Mouse (Mus musculus): ENCODE measurements around the gene Tnfaip8l1. TPM values are rescaled to one million over a fixed set of nuclear protein-coding genes. Genes with fewer than 3 reads are reported as not detected.

Gene Tnfaip8l1
- total RNA-seq, 2 experiments from 2014 or later = 7.0 to 7.2 TPM

DNA sequence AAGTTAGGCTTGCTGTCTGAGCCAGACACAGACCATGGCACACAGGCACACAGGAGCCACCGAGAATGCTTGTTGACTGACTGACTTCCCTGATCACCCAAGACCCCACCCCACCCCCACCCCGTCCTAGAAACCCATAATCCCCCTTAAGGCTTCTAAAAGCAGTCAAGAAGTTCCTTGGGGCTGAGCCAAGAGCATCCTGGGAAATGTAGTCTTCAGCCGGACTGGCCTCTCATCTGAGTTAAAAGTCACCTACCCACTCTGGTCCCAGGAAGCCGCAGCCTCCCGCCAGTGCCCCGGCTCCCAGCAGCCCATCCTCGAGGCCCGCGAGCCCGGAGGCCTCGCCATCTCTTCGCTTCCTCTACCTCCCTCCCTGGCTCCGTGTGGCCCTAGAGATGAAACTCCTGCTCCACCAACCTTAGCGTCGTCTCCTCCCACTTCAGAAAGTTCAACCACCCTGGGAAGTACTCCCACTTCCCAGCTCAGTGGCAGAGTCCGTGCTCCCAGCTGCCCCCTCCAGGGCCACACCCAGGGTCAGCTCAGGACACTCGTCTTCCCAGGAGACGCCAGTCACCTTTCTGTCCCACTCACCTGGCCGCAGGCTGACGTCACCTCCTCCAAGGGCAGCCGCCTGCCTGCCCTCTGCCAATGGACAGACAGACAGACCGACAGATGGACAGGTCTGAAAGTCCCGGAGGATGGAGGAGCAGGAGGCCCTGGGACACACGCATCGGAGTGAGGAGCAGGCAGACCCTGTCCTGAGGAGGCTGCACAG is 24.3 kb upstream of the Tnfaip8l1 start:
- no peak for DNase-seq (ENCODE audit: low spot score in 2 of 2)

DNA sequence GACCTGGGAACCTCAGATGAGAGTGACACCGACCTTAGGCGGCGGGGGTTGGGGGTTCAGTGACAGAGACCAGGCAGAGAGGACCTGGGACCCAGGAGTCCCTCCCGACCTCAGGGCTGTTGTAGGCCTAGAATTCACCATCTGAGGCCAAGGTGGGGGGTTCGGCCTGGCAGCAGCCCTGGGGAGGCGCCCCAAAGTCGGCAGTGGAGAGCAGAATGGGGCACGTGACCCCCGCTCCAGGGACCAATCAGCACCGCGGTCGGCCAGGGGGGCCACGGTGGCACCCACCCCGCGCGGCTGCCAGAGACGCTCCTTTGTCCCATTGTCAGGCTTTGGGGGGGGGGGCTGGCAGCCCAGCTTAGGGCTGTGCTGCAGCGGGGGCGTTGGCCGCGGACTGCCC is 22.9 kb upstream of the Tnfaip8l1 start:
- DNase-seq (ENCODE audit: low spot score in 2 of 2) = peak; percentile 50 to 64

DNA sequence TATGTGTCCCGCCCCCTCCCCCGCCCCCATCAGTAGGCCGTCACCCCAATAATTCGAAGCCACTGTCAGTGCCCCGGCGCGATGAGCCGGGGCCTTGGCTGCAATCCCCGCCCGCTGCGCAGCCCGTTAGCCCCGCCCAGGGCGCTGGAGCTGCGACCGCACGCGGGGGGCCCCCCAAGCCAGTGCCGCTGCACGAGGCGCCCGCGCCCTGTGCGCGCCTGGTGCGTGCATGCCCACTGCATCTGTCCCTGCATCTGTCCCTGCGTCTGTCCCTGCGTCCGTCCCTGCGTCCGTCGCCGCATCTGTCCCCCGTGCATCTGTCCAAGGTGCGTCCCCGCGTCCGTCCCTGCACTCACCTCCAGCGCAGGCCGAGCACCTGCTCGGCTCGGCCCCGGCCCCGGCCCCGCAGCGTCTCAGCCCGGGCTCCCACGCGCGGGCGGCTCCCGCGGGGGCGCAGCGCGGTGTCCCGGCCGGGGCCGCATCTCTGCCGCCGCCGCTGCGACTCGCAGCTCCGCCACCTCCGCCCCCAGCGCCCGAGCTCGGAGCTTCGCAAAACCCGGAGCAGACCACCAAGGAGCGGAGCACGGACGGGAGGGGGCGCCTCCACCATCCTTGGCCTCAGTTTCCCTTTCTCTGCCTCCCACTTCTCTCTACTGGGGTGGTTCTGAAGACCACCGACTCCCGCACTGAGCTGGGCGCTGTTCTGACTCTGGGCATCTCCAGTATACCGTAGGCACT is 22.2 kb upstream of the Tnfaip8l1 start, which contains the start of gene Sema6b:
Gene Sema6b, minus strand, starts transcription at position 486 of the 738 bp plus-strand sequence.
- peak; percentile 87 to 90 for DNase-seq (ENCODE audit: low spot score in 2 of 2)

DNA sequence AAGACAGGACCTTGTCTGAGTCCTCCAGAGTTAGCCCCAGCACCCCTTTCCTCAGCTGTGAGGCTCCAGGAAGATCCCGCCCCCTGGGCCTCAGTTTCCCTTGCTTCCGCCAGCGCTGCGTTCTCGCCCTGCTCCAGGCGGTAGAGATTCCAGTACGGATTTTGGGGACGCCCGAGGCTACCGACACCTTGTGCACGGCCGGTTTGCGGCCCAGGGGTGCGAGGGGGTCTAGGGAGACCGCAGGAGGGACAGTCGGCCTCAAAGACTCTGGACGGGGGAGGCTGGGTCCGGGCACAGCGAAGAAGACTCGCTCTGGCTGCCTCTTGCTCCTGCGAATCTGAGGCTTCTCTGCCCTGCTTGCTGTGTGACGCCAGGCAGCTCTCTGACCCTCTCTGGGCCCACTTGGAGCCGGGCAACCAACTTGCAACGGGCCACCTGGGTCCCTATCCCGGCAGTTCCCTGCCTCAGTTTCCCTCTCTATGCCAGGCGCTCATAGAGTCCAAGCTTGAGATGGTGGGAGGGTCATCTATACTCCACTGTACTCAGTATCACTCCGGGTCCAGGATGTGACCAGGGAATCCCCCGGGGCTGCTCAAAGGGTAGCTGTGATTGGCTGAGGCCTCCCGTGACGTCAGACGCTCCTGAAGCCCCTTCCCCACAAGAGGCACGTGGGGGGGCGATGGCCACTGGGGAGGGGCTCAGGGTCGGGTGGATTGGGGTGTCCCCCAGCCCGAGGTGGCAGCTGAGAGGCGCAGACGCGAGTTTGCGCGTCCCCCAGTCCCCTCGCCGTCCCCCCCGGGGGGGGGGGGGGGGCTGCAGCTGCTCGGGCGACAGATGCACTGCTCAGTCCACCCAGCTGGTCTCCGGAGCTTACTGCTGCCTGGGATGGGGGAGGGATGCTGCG is 20.3 kb upstream of the Tnfaip8l1 start:
- DNase-seq (ENCODE audit: low spot score in 2 of 2) = peak; percentile 72 to 76

DNA sequence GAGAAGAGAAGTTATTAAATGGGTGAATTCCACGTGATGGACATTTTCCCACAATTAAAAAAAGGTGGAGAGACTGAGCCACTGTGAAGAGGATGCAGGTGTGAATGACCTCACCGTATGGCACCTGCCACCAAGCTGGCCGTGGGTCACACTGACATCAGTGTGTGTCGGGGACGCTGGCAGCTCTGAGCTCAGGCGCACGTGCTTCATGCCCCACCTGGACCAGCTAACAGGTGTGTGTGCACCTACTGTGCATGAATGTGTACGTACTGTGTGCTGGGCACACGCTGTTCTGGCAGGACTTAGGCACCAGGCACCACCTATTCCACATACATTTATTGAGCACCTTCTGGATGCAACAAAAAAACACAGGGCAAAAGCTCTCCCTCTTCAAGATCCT is 17.7 kb upstream of the Tnfaip8l1 start:
- DNase-seq (ENCODE audit: low spot score in 2 of 2) = no peak

DNA sequence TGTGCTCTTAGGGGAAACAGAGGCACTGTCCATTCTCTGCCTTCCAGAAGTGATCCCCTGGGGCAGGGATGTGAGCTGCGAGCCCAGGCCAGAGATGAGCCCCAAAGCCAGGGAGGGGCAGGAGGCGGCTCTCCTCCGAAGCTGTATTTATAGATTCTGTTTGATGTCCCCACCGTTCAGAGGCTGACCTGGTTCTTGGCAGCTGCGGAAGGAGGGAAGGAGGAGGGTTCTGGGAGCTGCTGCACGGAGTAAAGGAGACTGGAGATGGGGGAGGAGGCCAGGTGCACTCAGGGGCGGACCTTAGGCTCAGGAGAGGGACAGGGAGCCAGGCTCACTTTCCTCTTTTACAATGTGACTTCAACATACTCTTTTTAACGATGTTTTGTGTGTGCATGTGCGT is 16.1 kb upstream of the Tnfaip8l1 start:
- DNase-seq (ENCODE audit: low spot score in 2 of 2) = no peak

DNA sequence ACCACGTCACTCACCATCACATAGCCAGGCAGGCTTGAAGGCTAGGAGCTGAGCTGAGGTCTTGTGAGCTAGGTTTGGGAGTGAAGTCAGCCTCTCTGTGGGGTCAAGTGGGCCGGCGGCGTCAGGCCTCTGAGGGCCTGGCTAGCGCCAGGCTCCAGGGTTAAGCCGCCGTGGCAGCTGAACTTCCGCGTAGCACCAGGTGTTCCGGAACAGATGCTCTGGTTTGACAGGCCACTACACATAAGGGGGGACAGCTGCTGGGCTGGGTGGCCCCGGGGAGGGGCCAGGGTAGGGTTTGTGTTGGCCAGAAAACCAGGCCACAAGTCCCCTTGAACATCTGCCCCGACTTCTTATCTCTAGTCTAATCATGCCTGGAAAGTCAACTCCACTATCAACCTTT is 14.9 kb upstream of the Tnfaip8l1 start:
- no peak for DNase-seq (ENCODE audit: low spot score in 2 of 2)

DNA sequence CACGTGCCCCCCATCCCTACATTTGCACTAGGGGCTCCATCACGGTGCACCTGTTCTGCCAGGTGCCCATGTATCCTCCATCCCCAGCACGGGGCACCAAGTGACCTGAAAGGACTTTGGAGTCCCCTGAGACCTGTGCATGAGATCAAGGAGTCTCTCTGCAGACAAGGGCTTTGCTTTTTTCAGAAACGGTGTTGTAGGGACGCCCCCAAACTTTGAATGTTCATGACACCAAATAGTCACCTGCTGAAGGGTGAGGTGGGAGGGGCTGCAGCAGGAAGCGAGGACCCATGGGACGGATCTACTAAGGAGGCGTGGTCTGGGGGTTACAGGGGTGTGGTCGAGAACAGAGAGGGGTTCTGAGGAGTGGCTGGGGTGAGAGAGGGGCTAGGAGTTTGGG is 14.0 kb upstream of the Tnfaip8l1 start:
- DNase-seq (ENCODE audit: low spot score in 2 of 2) = no peak

DNA sequence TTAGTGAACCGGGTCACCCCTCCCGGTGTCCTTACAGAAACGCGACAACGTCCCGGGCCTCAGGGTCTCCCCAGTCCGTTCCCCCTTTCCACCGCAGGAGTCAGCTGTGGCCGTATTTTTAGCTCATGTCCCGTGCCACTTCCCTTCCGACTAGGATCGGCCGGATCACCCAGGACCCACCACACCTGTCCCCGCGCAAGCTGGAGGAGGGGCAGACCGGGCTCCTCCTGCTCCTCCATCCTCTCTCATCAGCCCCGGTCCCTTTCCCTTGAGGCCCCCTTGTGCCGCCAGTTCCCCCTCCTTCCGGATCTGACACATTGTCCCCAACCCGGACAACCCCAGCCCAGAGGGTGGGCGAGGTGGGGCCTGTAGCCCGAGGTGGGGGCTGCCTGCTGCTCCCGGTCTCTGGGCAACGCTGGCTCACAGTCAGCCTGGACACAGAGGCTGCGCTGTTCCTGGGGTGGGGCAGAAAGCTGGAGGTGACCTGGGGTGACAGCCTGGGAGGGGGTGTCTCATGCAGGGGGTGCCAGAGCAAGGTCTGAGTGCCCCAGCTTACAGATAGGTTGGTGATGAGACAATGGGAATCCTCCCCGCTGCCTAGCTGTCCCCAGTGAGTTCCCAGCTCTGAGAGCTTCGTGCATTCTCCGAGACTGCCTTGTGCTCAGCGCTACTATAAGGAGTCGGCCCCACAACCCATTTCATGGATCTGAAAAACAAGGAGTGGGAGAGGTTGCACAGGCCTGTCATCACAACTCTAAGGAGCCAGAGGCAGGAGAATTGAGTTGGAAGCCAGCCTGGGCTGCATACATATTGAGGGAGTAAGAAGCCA is 13.3 kb upstream of the Tnfaip8l1 start:
- no peak for DNase-seq (ENCODE audit: low spot score in 2 of 2)

DNA sequence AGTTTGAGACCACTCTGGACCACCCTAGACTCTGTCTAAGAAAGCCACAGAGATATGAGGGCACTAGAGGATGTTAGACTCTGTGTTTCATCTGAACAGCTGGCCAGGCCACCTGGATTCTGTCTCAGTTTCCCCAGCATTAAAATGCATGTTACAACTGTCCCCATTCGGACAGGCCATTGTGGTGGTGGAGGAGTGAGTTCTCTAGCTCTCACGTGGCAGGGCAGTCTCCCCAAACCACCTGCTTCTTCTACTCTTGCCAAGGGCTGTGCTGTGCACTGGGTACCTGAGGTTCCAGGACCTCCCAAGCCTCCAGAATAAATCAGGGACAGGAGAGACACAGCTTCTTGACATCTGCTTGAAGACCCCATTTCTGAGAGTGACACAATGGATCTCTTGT is 12.4 kb upstream of the Tnfaip8l1 start:
- no peak for DNase-seq (ENCODE audit: low spot score in 2 of 2)

DNA sequence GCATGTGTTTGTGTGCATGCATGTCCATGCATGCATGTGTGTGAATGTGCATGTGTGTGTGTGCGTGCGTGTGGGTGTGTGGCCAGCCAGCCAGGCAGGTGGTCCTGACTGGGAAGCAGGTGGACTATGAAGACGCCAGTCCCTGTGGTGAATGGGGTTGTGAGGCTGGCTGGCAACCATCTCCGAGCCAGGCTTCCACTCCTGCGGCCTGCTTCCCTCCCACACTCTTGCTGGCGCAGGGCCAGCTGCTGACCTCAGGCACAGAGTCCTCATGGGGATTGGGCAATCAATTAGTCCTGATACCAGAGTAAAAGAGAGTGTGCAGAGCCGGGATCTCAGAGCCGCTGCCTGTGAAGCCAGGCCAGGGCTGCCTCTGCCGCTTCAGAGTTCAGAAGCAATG is 8.6 kb upstream of the Tnfaip8l1 start:
- peak in 1 of 2 experiments; percentile 53 for DNase-seq (ENCODE audit: low spot score in 2 of 2)

DNA sequence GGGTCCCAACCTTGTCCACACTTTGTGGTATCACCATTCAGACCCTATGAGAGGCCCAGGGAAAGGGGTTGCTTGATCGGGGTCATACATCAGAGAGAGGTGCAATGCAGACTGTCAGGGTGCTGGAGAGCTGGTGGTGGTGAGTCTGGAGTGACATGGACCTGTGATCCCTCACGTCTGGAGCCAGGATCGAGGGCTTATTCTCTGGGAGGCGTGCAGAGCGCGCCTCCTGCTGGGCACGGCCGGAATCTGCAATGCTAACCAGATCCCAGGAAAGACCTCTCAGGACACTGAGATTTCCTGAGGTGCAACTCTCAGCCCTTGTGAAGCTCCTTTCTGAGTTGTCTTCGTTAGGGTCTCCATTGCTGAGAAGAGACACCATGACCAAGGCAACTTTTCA is 2.5 kb upstream of the Tnfaip8l1 start:
- DNase-seq (ENCODE audit: low spot score in 2 of 2) = peak; percentile 67 to 70

DNA sequence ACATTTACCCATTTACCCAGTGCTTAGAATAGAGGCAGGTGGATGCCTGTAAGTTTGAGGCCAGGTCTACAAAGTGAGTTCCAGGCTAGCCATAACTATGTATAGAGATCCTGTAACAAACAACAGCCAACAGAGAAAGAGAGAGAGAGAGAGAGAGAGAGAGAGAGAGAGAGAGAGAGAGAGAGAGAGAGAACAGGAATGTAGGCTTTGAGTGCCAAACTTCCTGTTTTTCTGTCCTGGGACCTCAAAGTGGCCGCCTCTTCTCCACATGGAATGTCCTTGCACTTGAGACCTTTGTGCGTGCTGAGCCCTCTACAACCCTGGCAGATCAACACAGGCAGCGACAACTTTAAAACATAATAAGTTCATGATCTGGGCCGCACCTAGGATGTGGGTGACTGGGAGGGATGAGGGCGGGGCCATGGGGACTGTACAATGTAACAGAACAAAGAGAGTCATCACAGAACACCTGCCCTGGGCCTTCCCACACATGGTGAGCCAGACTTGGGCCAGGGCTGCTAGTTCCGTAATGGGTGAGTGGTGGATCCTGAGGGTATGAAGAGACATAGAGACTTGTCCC is 1.3 kb downstream of the Tnfaip8l1 start:
- no peak for DNase-seq (ENCODE audit: low spot score in 2 of 2)

DNA sequence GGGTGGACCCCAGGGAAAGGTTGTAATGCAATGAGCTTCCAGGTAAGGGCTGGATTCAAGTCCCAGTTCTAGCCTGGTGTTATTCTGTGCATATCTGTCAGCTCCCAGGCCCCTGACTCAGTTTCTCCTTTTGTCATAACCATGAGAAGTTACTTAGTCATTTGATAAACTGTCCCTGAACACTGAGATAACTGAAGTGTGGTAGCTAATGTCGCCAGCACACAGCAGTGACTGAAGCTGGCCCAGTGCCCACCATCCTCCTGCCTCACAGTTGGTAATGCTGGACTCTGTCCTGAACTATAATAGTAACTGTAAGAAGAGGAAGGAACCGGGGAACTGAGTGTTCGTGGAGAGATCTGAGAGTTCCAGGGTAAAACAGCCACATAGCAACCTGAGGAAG is 2.2 kb downstream of the Tnfaip8l1 start:
- DNase-seq (ENCODE audit: low spot score in 2 of 2) = no peak

DNA sequence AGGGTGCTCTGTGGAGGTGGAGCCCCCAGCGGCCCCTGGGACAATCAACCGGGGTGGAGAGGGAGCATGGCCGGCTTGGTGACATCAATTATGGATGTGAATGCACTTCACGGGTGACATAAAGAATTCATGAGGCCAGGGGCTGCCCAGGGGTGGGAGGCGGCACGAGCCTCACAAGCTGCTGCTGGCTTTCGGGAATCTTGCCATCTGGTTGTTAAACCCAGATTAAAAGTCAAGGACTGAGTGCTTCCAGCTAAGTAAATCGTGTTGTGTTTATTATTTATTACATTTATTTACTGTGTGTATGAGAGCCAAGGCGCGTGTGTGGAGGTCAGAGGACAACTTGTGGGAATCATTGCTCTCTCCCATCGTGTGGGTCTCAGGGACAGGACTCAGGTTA is 3.4 kb downstream of the Tnfaip8l1 start:
- no peak for DNase-seq (ENCODE audit: low spot score in 2 of 2)

DNA sequence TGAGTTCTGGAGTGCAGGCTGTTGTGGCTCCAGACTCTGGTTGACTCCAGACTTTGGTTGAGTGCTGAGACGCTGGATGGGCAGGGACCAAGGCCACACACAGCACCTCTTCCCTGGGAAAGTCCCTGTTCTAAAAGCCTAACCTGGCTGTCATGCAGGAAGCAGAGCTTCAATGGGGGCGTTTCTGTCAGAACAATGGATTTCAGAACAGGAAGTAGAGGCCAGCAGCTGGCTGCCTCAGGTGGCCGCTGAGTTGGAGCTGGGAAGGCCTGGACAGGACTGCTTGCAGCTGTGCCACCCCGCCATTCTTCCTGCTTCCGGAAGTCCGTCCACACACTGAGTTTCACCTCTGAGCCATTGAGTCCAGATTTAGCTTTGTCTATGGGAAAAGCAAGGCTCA is 7.6 kb downstream of the Tnfaip8l1 start:
- DNase-seq (ENCODE audit: low spot score in 2 of 2) = no peak

DNA sequence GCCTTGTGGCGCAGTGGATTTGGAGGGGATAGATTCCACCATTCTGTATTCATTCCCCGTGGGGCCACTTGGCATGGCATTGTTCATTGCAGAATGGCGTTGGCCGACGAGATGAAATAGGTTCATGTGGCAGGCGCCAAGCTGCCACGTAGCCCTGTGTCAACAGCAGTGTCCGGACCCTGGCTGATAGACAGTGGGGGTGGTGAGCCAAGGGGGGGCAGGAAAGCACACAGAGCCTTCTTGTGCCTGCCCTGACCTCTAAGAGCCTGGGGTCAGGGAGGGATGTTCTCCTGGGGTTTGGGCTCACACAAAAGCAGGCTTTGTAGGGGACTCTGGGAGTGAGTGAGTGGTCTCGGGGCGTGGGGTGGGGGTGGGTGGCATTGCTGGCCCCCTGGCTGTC is 8.4 kb downstream of the Tnfaip8l1 start:
- DNase-seq (ENCODE audit: low spot score in 2 of 2) = no peak

DNA sequence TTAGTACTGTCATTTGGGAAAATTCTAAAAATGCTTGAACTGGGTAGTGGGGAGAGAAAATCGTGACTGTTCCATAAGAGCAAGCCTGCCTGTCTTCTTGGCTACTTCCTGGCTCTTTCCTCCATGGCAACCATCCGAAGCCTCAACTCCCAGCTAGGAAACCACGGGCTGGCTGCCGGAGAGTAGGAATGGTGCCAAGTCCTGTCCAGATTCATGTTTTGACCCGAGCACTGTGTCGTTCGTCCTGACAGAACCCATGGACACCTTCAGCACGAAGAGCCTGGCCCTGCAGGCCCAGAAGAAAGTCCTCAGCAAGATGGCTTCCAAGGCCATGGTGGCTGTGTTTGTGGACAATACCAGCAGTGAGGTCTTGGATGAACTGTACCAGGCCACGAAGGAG is 9.2 kb downstream of the Tnfaip8l1 start:
- no peak for DNase-seq (ENCODE audit: low spot score in 2 of 2)

DNA sequence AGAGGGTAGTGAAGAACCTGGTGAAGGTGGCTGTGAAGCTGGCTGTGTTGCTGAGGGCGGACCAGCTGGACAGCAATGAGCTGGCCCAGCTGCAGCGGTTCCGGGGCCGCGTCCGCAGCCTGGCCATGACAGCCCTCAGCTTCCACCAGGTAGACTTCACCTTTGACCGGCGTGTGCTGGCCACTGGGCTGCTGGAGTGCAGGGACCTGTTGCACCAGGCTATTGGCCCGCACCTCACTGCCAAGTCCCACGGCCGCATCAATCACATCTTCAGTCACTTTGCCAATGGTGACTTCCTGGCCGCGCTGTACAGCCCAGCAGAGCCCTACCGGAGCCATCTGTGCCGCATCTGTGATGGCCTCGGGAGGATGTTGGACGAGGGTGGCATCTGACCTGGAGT is 9.6 kb downstream of the Tnfaip8l1 start:
- no peak for DNase-seq (ENCODE audit: low spot score in 2 of 2)

DNA sequence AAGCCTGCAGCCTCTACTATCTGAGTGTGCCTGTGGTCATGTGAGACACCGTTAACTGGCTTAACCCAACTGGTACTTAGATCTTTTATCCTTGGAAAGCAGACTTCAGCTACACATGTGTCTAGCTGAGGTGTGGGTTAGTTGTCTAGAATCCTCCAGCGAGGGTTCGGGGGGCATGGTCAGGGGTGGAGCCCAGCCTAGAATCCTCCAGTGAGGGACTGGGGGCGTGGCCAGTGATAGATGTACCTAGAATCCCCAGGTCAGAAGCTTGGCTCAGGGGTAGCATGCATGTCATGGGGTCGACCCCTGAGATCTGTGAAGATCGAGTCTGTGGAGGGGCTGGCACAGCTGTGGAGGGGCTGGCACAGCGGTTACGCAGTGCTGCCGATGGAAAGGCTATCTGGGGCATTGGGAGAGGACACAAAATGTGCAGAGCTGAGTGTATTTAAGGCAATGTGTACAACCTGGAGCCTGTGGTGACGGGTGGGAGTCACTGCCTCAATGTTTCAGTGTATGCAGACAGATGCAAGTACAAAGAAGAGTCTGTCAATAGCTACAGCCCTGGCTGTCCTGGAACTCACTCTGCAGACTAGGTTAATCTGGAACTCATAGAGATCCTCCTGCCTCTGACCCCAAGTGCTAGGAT is 11.2 kb downstream of the Tnfaip8l1 start:
- no peak for DNase-seq (ENCODE audit: low spot score in 2 of 2)
